Mouse (Mus musculus) heart, adult 8-10 months (tissue): Measurements from ENCODE around the gene Rimkla. TPM values are rescaled to one million over a fixed set of nuclear protein-coding genes. Genes with fewer than 3 reads are reported as not detected.

Source experiments
- DNase-seq: peaks from one replicate; pipeline ENCODE4 v3.0.0; 2022; ENCODE audit warnings: low spot score
- total RNA-seq, 4 experiments: library from RNA; stranded (reverse); gene quantifications; 2 replicates each; pipeline ENCODE4 v1.2.4; 2022

Rimkla gene
- total RNA-seq, 4 experiments from 2014 or later, result 0.38 to 1.1 (median 0.72) TPM

GRCm38 (mm10) chr4:119467720-119468380, 24.6 kb downstream of the Rimkla start:
- no peak for DNase-seq

DNA sequence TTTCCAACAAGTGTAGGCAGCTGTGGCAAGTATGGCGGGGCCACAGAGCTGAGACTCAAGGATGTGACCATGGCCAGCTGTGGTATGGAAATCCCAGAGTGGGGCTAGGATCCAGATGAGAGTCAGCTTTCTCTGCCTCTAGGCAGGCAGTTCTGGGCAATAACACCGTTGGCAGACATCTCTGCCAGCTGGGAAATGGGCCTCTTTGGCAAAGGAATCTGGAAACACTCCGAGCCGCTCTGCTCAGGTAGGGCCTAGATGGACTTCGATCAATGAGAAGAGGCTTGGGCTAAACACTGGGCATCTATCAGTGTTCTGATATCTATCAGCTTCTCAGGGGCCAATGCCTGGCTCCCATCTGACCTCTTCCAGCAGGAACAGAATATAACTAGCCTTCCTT, 26.6 kb downstream of the Rimkla start:
- DNase-seq, result no peak

DNA sequence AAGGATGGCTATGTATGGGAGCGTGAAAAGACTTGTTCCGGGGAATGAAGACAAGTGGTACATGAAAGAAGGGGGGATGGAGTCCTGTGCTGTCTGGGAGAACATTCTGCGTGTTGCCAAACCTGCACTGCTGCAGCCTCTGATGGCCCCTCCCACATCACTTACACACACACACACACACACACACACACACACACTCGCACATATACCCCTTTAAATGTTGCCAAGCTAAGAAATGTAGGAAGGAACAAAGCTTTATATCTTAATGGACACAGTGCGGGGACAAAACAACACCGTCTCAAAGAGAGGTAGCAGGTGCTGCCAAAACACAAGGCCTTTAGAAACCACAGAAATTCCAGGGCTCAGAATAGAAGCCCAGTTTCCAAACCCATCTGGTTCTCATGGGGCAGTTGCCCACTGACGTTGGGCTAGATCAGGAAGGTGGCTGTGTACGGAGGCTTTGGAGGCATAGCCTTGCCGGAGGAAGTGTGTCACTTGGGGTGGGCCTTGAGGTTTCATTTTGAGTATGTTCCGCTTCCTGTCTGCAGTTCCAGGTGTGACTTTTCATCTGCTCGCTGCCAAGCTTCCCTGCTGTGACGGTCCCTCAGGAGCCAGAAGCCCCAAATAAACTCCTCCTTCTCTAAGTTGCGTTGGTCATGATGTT, 28.5 kb downstream of the Rimkla start:
- no peak for DNase-seq

DNA sequence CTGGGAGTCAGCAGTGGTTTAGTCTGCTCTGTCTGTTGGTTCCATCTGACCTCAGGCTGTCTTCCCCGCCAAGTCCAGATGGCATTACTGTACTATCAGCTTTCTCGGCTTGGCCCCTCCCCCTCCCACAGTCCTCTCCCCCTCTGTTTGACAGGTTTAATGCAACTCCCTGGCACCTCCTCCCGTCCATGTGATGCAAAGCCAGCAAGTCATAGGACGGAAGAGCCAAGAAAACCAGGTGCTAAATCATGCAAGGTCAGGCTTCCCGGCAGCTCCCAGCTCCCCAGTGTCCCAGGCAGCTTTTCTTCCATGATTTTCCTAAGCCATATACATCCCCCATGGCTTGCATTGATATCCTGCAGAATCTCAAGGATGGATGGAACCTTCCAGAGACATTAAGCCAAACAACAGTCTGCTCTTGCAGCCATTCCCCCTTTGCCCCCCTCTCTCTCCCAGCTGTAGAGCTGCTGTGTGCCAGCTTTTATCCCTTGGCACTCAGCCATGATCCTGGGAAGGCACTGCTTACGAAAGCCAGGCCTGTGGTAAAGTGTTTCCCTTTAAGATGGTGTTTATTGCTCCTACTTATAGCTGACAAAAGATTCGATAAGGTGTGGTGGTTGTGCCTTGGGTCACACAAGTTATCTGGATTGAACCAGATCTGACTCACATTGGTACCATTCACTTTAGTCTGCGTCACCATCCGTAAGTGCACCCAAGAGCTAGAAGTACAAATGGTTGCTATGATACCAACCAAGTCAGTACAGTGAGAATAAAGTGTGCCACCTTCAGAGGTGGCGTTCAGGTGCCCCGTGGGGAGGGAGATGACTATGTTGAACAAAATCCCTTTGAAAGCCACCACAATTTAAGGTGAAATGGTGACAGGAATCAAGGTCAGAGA, 29.3 kb downstream of the Rimkla start:
- DNase-seq, result peak; percentile 36

GRCm38 (mm10) chr4:119462457-119462856, 30.0 kb downstream of the Rimkla start:
- no peak for DNase-seq

GRCm38 (mm10) chr4:119460728-119461141, 31.7 kb downstream of the Rimkla start:
- peak; percentile 72 for DNase-seq

- peak; percentile 4 for DNase-seq
Measured at GRCm38 (mm10) chr4:119460296-119460695, 32.1 kb downstream of the Rimkla start.

GRCm38 (mm10) chr4:119453533-119453932, 38.9 kb downstream of the Rimkla start:
- no peak for DNase-seq

DNA sequence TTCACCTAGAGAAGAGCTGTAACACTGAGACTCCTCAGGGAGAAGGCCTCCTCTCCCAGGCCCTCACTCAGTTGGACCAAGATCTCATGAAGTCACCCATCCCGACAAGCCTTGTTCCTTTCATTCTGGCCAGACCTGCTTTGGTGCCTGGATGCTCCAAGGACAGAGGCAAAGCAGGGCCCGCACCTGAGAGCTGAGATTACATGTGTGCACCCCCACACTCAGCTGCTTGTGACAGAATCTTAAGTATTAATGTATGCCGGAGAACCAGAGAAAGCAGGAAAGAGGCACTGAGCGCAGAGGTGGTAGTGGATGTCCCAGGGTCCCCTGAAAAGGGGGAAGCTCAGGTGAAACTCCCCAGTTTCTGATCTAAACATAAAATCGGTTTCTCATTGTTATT, 39.3 kb downstream of the Rimkla start:
- no peak for DNase-seq

GRCm38 (mm10) chr4:119450436-119450835, 42.0 kb downstream of the Rimkla start:
- no peak for DNase-seq

GRCm38 (mm10) chr4:119447786-119448185, 44.6 kb downstream of the Rimkla start:
- DNase-seq, result no peak

DNA sequence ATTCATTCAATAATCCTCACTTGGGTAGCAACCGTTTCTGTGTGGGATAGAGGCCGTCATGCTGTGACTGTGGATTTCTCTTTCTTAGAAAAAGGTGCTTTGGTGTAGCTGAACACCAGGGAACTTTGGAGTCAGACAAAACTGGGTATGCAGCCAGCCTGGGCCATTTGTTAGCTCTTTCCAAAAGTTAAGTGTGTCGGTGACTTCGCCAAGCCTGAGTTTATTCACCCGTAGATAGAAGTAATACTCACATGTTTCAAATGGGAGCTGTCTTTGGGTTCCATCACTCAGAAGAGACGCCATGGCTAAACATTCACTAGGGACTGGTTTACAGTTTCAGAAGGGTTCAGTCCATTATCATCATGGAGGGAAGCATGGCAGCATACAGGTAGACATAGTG, 45.2 kb downstream of the Rimkla start:
- no peak for DNase-seq

GRCm38 (mm10) chr4:119442539-119442938, 49.9 kb downstream of the Rimkla start:
- no peak for DNase-seq

GRCm38 (mm10) chr4:119441836-119442235, 50.6 kb downstream of the Rimkla start:
- DNase-seq, result no peak

- DNase-seq, result no peak
Measured at GRCm38 (mm10) chr4:119437936-119438335, 54.5 kb downstream of the Rimkla start.

DNA sequence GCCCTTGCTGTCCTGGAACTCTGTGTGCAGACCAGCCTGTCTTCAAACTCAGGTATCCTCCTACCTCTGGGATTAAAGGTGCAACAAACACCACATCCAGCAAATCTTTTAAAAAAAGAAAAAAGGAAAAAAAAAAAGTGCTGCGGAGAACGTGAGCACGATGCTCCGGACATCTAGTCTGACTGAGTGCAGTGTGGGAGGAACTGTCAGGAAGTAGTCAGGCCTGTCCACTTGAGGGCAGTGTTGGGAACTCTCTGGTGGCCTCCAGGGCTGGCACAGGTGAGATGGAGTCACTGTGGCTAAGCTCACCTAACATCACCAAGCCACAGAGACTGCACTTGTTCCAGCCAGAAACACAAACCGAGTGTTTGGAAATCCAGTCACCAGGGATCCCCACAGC, 61.8 kb downstream of the Rimkla start:
- DNase-seq, result peak; percentile 19

DNA sequence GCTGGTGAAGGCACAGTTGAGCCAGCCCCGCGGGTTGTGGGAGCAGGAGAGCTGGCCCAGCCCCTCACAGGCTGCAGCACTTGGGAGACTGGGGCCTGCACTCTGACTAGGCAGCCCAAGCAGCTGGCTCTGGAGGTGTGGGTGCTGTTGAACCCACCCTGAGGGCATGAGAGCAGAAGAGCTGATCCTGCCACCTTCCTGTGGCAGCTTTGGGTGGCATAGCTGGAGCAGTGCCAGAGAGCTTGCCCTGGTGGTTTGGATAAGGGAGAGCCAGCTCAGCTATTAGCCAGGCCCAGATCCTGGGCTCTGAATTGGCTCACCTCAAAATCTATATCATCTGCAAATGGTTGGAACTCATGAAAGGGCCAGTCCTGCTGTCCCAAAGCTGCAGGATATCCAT, 64.7 kb downstream of the Rimkla start:
- DNase-seq, result no peak

GRCm38 (mm10) chr4:119425601-119426000, 66.8 kb downstream of the Rimkla start:
- no peak for DNase-seq

DNA sequence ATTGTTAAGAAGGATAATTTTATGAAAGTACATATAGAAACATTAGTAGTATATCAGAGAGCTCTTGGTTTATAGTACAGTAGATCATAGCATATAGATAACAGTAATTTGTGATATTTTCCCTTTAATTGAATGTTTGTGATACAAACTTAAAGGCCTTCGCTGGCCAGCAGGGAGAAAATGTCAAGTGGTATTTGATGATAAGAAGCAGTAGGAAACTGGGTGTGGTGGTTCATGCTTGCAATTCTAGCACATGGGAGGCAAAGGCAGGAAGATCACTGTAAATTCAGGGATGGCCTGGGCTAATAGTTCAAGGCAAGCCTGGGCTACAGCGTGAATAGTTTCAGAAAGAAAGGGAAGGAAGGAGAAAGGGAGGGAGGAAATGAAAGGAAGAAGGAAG, 67.4 kb downstream of the Rimkla start:
- DNase-seq, result no peak

DNA sequence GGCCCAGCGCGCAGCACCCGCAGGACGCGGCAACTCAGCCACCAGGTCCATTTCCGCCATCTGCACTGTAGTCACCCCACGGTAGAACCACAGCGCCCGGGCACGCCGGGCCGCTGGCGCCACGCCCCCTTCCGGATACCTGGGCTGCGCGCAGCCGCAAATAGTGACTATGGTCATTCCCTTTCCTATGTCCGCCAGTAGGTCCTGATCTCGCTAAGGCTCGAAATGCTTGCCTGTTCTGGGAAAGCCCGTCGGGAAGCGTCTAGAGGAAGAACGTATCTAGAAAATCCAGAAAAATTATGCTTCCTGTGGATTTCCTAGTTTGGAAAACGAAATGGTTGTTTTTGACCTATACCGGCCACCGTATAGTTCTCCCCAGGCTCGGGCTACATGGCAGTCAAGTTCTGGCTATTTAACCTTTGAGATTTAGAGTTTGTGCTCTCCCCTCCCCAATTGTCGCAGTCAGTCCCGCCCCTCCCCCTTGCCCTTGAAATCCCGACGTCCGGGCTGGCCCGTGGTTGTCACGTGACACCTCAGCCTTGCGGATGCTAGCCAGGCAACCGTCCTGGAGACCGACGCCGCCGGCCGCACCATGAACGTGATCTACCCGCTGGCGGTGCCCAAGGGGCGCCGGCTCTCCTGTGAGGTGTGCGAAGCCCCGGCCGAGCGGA, 70.0 kb downstream of the Rimkla start, which contains the start of the genes Ppcs and Zmynd12:
TSS of gene Ppcs (minus strand) at position 127 of the 671 bp plus-strand sequence.
TSS of gene Zmynd12 (plus strand) at position 521 of the 671 bp plus-strand sequence.
- peak; percentile 86 for DNase-seq

DNA sequence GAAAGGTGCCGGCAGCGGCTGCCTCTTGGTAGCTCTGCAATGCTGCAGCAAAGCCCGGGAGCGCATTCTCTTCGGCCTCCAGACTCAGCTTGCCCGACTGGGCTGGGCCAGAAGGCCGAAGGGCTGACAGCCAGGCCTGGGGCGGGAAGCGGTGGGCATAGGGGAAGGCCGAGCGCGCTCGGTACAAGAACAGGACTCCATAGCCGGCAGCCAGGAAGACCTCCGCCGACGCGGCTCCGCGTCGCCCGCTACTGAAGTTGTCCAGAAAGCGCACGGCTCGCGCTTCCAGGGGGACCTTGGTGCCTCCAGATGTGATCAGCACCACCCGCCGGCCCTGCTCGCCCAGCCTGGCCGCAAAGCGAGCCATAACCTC, 70.5 kb downstream of the Rimkla start:
- DNase-seq, result no peak

- no peak for DNase-seq
Measured at GRCm38 (mm10) chr4:119421191-119421590, 71.2 kb downstream of the Rimkla start.
